Mouse (Mus musculus): ENCODE measurements around the gene Pfdn6.
"Not testable (repeated sequence)": the region's sequence is repeated elsewhere in the genome, so short reads cannot be mapped to it uniquely, and the experiment has no call there.

The Pfdn6 gene

DNA sequence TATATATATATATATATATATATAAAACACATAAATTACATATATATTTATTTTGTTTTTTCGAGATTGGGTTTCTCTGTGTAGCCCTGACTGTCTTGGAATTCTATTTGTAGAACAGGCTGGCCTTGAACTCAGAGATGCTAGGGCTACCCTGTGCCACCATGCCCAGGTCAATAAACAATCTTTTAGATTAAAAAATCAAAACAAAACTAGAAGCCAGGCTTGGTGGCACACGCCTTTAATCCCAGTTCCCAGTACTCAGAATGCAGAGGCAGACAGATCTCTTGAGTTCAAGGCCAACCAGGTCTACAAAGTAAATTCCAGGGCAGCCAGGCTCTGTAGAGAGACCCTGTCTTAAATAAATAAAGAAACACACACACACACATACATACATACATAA, 48.8 kb downstream of the Pfdn6 start:
- DNase-seq, result peak; percentile 23

DNA sequence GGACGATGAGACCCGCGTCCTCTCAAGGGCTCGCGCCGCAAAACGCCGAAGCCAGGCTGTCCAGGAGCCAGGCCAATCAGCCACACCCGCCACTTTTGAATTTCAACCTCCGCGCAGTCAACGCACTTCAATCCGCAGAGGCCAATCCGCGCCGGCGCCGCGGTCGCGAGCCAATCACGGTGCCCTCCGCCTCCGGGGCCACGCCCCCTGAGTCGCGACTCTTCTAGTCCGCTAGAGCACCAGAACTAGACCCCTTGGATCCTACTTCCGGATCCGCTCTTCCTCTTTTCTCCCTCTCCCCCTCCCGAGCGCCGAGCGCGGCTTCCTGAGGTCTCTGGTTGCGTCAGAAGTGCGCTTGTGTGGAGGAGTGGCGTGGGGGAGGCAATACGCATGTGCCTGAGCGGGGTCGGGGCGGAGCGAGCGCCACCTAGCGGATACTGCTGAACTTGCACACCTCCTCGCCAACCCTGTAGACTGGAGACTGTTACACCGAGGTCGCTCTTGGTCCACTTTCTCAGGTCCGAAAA, 49.5 kb downstream of the Pfdn6 start, which contains the start of gene Kifc1:
TSS of gene Kifc1 (minus strand) at position 129 of the 527 bp plus-strand sequence.
- peak; percentile 100 for DNase-seq

DNA sequence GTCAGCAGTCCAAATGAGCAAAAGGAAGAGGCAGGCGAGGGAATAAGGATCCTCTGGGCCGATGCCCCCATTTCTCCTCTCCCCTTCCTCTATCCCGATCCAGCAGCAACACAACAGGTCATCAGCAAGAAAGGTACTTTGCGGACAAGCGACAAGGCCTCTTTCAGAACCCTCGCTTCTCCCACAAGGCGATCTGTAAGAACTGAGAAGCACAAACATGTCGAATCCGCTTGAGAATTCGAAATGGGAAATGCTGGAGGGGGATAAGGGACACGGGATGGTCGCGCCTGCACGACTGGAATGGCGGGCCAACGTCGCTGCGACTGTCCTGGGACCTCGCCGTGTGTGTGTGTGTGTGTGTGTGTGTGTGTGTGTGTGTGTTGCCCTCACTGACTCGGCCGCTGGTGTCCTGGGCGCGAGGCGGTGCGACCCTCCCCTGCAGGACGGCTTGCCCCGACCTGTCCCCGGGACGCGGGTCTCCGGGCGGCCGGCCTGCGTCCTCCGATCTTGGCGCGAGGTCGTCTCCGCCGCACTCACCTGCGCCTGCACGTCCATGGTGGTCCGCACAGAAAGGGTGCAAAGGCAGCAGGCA, 50.1 kb downstream of the Pfdn6 start:
- DNase-seq, result not testable (repeated sequence)
